Mouse (Mus musculus) midbrain, postnatal 0 days (tissue): ENCODE data around the gene Pcca. TPM values are rescaled to one million over a fixed set of nuclear protein-coding genes. Genes with fewer than 3 reads are reported as not detected.

Experiments used
- ATAC-seq: fragments of 200-750 bp; cut with Nextera tagmentation; 2 replicates; pipeline ENCODE4 v1.8.0; 2017; ENCODE audit warnings: moderate number of reproducible peaks, mild to moderate bottlenecking, moderate TSS enrichment, moderate library complexity; ENCODE audit not compliant: low FRiP score
- DNase-seq: peaks from one replicate; pipeline ENCODE4 v3.0.0-alpha.2; 2015; ENCODE audit warnings: low spot score
- H3K27ac ChIP-seq: fragments of 300-500 bp; sonication (generic); 2 replicates; pipeline ENCODE4 v1.5.1; 2014; ENCODE audit warnings: low read depth, mild to moderate bottlenecking, low read length, mixed read lengths
- H3K27me3 ChIP-seq: fragments of 300-500 bp; sonication (generic); 2 replicates; pipeline ENCODE4 v1.6.1; 2014; ENCODE audit warnings: low read length, control low read depth, mixed read lengths; ENCODE audit not compliant: insufficient read depth
- H3K36me3 ChIP-seq: fragments of 300-500 bp; sonication (generic); 2 replicates; pipeline ENCODE4 v1.6.1; 2014; ENCODE audit warnings: low read length, control low read depth, mixed read lengths; ENCODE audit not compliant: insufficient read depth
- H3K4me1 ChIP-seq: fragments of 300-500 bp; sonication (generic); 2 replicates; pipeline ENCODE4 v1.6.1; 2014; ENCODE audit warnings: mild to moderate bottlenecking, control low read depth, antibody characterized with exemption, low read length, mixed read lengths; ENCODE audit not compliant: insufficient read depth
- H3K4me2 ChIP-seq: fragments of 300-500 bp; sonication (generic); 2 replicates; pipeline ENCODE4 v1.6.1; 2014; ENCODE audit warnings: low read depth, mild to moderate bottlenecking, low read length, mixed read lengths; ENCODE audit not compliant: poor library complexity, severe bottlenecking
- H3K4me3 ChIP-seq: fragments of 300-500 bp; sonication (generic); 2 replicates; pipeline ENCODE4 v1.5.1; 2014; ENCODE audit warnings: low read depth, mild to moderate bottlenecking, low read length, moderate library complexity
- H3K9ac ChIP-seq: fragments of 300-500 bp; sonication (generic); replicated peaks from 2 replicates; pipeline ENCODE4 v1.6.1; 2014; ENCODE audit warnings: mild to moderate bottlenecking, low read length, moderate library complexity, mixed read lengths; ENCODE audit not compliant: poor library complexity, severe bottlenecking
- H3K9me3 ChIP-seq: fragments of 300-500 bp; sonication (generic); 2 replicates; pipeline ENCODE4 v1.6.1; 2016; ENCODE audit warnings: low read length, control low read depth
- CTCF ChIP-seq: IDR thresholded peaks from 2 replicates; pipeline ENCODE4 v1.5.1; 2016; ENCODE audit warnings: antibody characterized with exemption, mild to moderate bottlenecking
- WGBS: fragments of 180-500 bp; shearing (Covaris S2); extraction: QIAGEN DNeasy Blood & Tissue Kit; methylation state at CpG from one replicate; pipeline ENCODE4 v1.1.7; 2014; 5-methylcytosine and 5-hydroxymethylcytosine counted together
- polyA plus RNA-seq: library from polyadenylated mRNA; unstranded; fragments of >200 nt; fragmentation: Nextera tagmentation; extraction: Ambion mirVana; gene quantifications from 2 replicates; pipeline ENCODE4 v1.2.1, GENCODE M21; 2015
- total RNA-seq: library from RNA; depleted of rRNA; stranded (reverse); fragments of >200 nt; gene quantifications from 2 replicates; pipeline ENCODE4 v1.2.3, GENCODE M21; 2014

Pcca gene
- total and polyA plus RNA-seq, 2 experiments from 2014 or later = 16.7 to 27.2 TPM

- Histone ChIP-seq H3K4me1 (no peaks in the 10 kb centered on the region), H3K9me3 (no peaks in the 10 kb centered on the region), H3K4me3 (no peak overlapping the region), H3K4me2 (no peak overlapping the region), H3K9ac (no peak overlapping the region), H3K27ac (no peak overlapping the region), H3K27me3 (no peaks in the 10 kb centered on the region), H3K36me3 (no peaks in the 10 kb centered on the region)
- TF ChIP-seq CTCF = no peak
- DNase-seq = no peak
- ATAC-seq = no peak
- 79% methylated on average over 1 of the region's 1 CpGs for WGBS
Observed at GRCm38 (mm10) chr14:122700333-122700732, 166.2 kb downstream of the Pcca start.

GRCm38 (mm10) chr14:122713793-122714192 lies 179.7 kb downstream of the Pcca start:
- no peak overlapping the region for H3K4me2 ChIP-seq
- H3K4me3 ChIP-seq = no peak overlapping the region
- H3K36me3 ChIP-seq = no peaks in the 10 kb centered on the region
- DNase-seq (no peak), ATAC-seq (no peak)
- no peaks in the 10 kb centered on the region for H3K9me3 ChIP-seq
- WGBS = 97% methylated on average over 5 of the region's 5 CpGs
- no peak for TF ChIP-seq CTCF
- H3K27ac ChIP-seq = no peak overlapping the region
- no peak overlapping the region for H3K9ac ChIP-seq
- H3K27me3 ChIP-seq = no peaks in the 10 kb centered on the region
- no peaks in the 10 kb centered on the region for H3K4me1 ChIP-seq

GRCm38 (mm10) chr14:122714911-122715310 lies 180.8 kb downstream of the Pcca start:
- no peak for TF ChIP-seq CTCF
- no peak overlapping the region for H3K4me3 ChIP-seq
- H3K4me2 ChIP-seq = no peak overlapping the region
- no peaks in the 10 kb centered on the region for H3K27me3 ChIP-seq
- ATAC-seq (no peak), DNase-seq (no peak)
- H3K9ac ChIP-seq = no peak overlapping the region
- H3K4me1 ChIP-seq = no peaks in the 10 kb centered on the region
- WGBS = 65% methylated on average over 1 of the region's 1 CpGs
- H3K27ac ChIP-seq = no peak overlapping the region
- no peaks in the 10 kb centered on the region for H3K36me3 ChIP-seq
- H3K9me3 ChIP-seq = no peaks in the 10 kb centered on the region

- H3K27me3 ChIP-seq = no peaks in the 10 kb centered on the region
- no peaks in the 10 kb centered on the region; the same call in 1 of the 2 replicates for H3K4me1 ChIP-seq
- ATAC-seq (no peak), DNase-seq (no peak)
- no peak overlapping the region for H3K4me3 ChIP-seq
- no peak overlapping the region for H3K4me2 ChIP-seq
- no peak overlapping the region for H3K27ac ChIP-seq
- TF ChIP-seq CTCF = no peak
- H3K9ac ChIP-seq = no peak overlapping the region
- H3K36me3 ChIP-seq = no peaks in the 10 kb centered on the region
- no peaks in the 10 kb centered on the region for H3K9me3 ChIP-seq
Observed at GRCm38 (mm10) chr14:122716057-122716456, 181.9 kb downstream of the Pcca start.

- Histone ChIP-seq H3K4me3 (no peak overlapping the region), H3K36me3 (no peaks in the 10 kb centered on the region), H3K9ac (no peak overlapping the region), H3K4me2 (no peak overlapping the region), H3K27me3 (no peaks in the 10 kb centered on the region), H3K9me3 (no peaks in the 10 kb centered on the region), H3K4me1 (no peaks in the 10 kb centered on the region; the same call in 1 of the 2 replicates), H3K27ac (no peak overlapping the region)
- ATAC-seq (no peak), DNase-seq (no peak)
- TF ChIP-seq CTCF = no peak
- WGBS = 88% methylated on average over 8 of the region's 8 CpGs
Observed at GRCm38 (mm10) chr14:122719496-122720080, 185.5 kb downstream of the Pcca start.

GRCm38 (mm10) chr14:122720989-122721388 lies 186.9 kb downstream of the Pcca start:
- no peak for ATAC-seq
- peak; percentile 62 for DNase-seq
- Histone ChIP-seq H3K27ac (no peak overlapping the region), H3K27me3 (no peaks in the 10 kb centered on the region), H3K4me2 (no peak overlapping the region), H3K9me3 (no peaks in the 10 kb centered on the region), H3K4me3 (no peak overlapping the region), H3K9ac (no peak overlapping the region), H3K36me3 (no peaks in the 10 kb centered on the region), H3K4me1 (no peaks in the 10 kb centered on the region; the same call in 1 of the 2 replicates)
- 15% methylated on average over 3 of the region's 3 CpGs for WGBS
- TF ChIP-seq CTCF = no peak
